Comparison of ENCODE assay signal across 8 mouse cellular contexts in genomic region chr8:13287304-13287691, GRCm38 (mm10). TPM values are rescaled to one million over a fixed set of nuclear protein-coding genes. Genes with fewer than 3 reads are reported as not detected.
DNase-seq lines count a peak whose midpoint lies in the region; ATAC-seq lines count a peak whose summit lies in the region.

No protein-coding gene starts in this region.

- under 1% methylated on average over 25 of the region's 34 CpGs for WGBS in embryonic facial prominence, embryonic 11.5 days
- WGBS in intestine, embryonic 16.5 days, result under 1% methylated on average over 34 of the region's 34 CpGs
- WGBS in limb, embryonic 12.5 days, result under 1% methylated on average over 34 of the region's 34 CpGs
- WGBS in midbrain, embryonic 13.5 days, result under 1% methylated on average over 31 of the region's 34 CpGs

- H3K36me3 ChIP-seq in embryonic facial prominence, embryonic 11.5 days (replicated peaks; ENCODE audit: control insufficient read depth, insufficient read depth, low read depth, low read length), result no peaks in the 10 kb centered on the region
- no peaks in the 10 kb centered on the region for H3K36me3 ChIP-seq in intestine, embryonic 16.5 days (ENCODE audit: control insufficient read depth, insufficient read depth, low read length)
- H3K36me3 ChIP-seq in limb, embryonic 12.5 days, result peaks cover 11% of the 10 kb centered on the region
- peaks cover 11% of the 10 kb centered on the region for H3K36me3 ChIP-seq in midbrain, embryonic 13.5 days

- peak overlapping the region; percentile 73 for H3K9ac ChIP-seq in embryonic facial prominence, embryonic 11.5 days (replicated peaks; ENCODE audit: low read length)
- H3K9ac ChIP-seq in intestine, embryonic 16.5 days (ENCODE audit: low read depth, low read length), result peak overlapping the region; percentile 88
- peak overlapping the region; percentile 77 for H3K9ac ChIP-seq in limb, embryonic 12.5 days (replicated peaks)
- H3K9ac ChIP-seq in midbrain, embryonic 13.5 days (replicated peaks), result peak overlapping the region; percentile 82

- H3K4me2 ChIP-seq in embryonic facial prominence, embryonic 11.5 days (ENCODE audit: low read depth, low read length), result peak overlapping the region; percentile 92
- peak overlapping the region; percentile 66 for H3K4me2 ChIP-seq in intestine, embryonic 16.5 days (ENCODE audit: low read depth, low read length)
- peak overlapping the region; percentile 88 for H3K4me2 ChIP-seq in limb, embryonic 12.5 days
- H3K4me2 ChIP-seq in midbrain, embryonic 13.5 days (replicated peaks), result peak overlapping the region; percentile 97

- DNase-seq in 3134 (ENCODE audit: extremely low read depth, insufficient read length, low spot score), result peak; percentile 98
- peak; percentile 92 for DNase-seq in adrenal gland, postnatal 25 days
- peak; percentile 80 for DNase-seq in embryonic facial prominence, embryonic 11.5 days (ENCODE audit: low spot score)
- peak; percentile 57 to 85 for DNase-seq in gastrocnemius, postnatal 4 days (ENCODE audit: low spot score in 2 of 2)
- DNase-seq in spleen, adult 12 weeks (ENCODE audit: low spot score), result peak; percentile 80

- no peaks in the 10 kb centered on the region for H3K27me3 ChIP-seq in embryonic facial prominence, embryonic 11.5 days (ENCODE audit: control insufficient read depth, insufficient read depth, low read length)
- no peaks in the 10 kb centered on the region for H3K27me3 ChIP-seq in intestine, embryonic 16.5 days (replicated peaks; ENCODE audit: control insufficient read depth, insufficient read depth, low read length)
- no peaks in the 10 kb centered on the region for H3K27me3 ChIP-seq in limb, embryonic 12.5 days
- H3K27me3 ChIP-seq in midbrain, embryonic 13.5 days, result no peaks in the 10 kb centered on the region

- peak; percentile 63 for ATAC-seq in embryonic facial prominence, embryonic 11.5 days (replicated peaks; ENCODE audit: insufficient number of reproducible peaks, low FRiP score, low TSS enrichment, low read depth)
- peak; percentile 90 for ATAC-seq in intestine, embryonic 16.5 days
- peak; percentile 64 for ATAC-seq in limb, embryonic 12.5 days (ENCODE audit: insufficient number of reproducible peaks, insufficient read depth, low FRiP score, low TSS enrichment, low read depth)
- ATAC-seq in midbrain, embryonic 13.5 days, result no peak

- peak overlapping the region; percentile 77 for H3K4me3 ChIP-seq in embryonic facial prominence, embryonic 11.5 days (ENCODE audit: low read depth, low read length)
- H3K4me3 ChIP-seq in intestine, embryonic 16.5 days (ENCODE audit: low read length), result peak overlapping the region; percentile 80
- peak overlapping the region; percentile 78 for H3K4me3 ChIP-seq in limb, embryonic 12.5 days (replicated peaks)
- H3K4me3 ChIP-seq in midbrain, embryonic 13.5 days (replicated peaks), result peak overlapping the region; percentile 85

- no peaks in the 10 kb centered on the region for H3K9me3 ChIP-seq in embryonic facial prominence, embryonic 11.5 days (replicated peaks; ENCODE audit: control insufficient read depth, low read length)
- H3K9me3 ChIP-seq in intestine, embryonic 16.5 days (ENCODE audit: control insufficient read depth, low read length), result no peaks in the 10 kb centered on the region
- no peaks in the 10 kb centered on the region for H3K9me3 ChIP-seq in limb, embryonic 12.5 days
- H3K9me3 ChIP-seq in midbrain, embryonic 13.5 days, result no peaks in the 10 kb centered on the region

- H3K27ac ChIP-seq in embryonic facial prominence, embryonic 11.5 days (replicated peaks; ENCODE audit: low read depth, low read length), result peak overlapping the region; percentile 79
- peak overlapping the region; percentile 96 for H3K27ac ChIP-seq in intestine, embryonic 16.5 days (ENCODE audit: low read length)
- peak overlapping the region; percentile 90 for H3K27ac ChIP-seq in limb, embryonic 12.5 days
- peak overlapping the region; percentile 88 for H3K27ac ChIP-seq in midbrain, embryonic 13.5 days

- 0 out of 2 replicates have a peak, but pooled peaks cover 4% of the 10 kb centered on the region for H3K4me1 ChIP-seq in embryonic facial prominence, embryonic 11.5 days (ENCODE audit: control insufficient read depth, insufficient read depth, low read length)
- peaks cover 3% of the 10 kb centered on the region; the same call in 1 of the 2 replicates for H3K4me1 ChIP-seq in intestine, embryonic 16.5 days (ENCODE audit: control insufficient read depth, insufficient read depth, low read length)
- peaks cover 17% of the 10 kb centered on the region for H3K4me1 ChIP-seq in limb, embryonic 12.5 days (replicated peaks)
- H3K4me1 ChIP-seq in midbrain, embryonic 13.5 days (replicated peaks), result peaks cover 25% of the 10 kb centered on the region

RNA-seq across cellular contexts. Expression of gene Dcun1d2, which starts 0.6 kb away (rescaled TPM):
- total RNA-seq in adrenal gland, postnatal 25 days (2021), result 29.1 and 36.5 TPM in 2 replicates
- polyA plus RNA-seq in embryonic facial prominence, embryonic 11.5 days (2014; fragmentation: Nextera tagmentation; extraction: Ambion mirVana), result 29.3 and 31.7 TPM in 2 replicates
- total RNA-seq in gastrocnemius, postnatal 4 days (2021), result 10 to 100 TPM; 28.5 to 29.2 TPM
- 16.9 and 17.7 TPM in 2 replicates for polyA plus RNA-seq in intestine, embryonic 16.5 days (2015; fragmentation: Nextera tagmentation; extraction: Ambion mirVana)
- 29.9 and 31.5 TPM in 2 replicates for polyA plus RNA-seq in limb, embryonic 12.5 days (2016; fragmentation: Nextera tagmentation; extraction: Ambion mirVana)
- 32.5 and 32.9 TPM in 2 replicates for polyA plus RNA-seq in midbrain, embryonic 13.5 days (2015; fragmentation: Nextera tagmentation; extraction: Ambion mirVana)

RNA-seq across cellular contexts. Expression of gene Tmco3, which starts 0.7 kb away (rescaled TPM):
- 24.8 and 32.5 TPM in 2 replicates for total RNA-seq in adrenal gland, postnatal 25 days (2021)
- 31.3 and 36.8 TPM in 2 replicates for polyA plus RNA-seq in embryonic facial prominence, embryonic 11.5 days (2014; fragmentation: Nextera tagmentation; extraction: Ambion mirVana)
- total RNA-seq in gastrocnemius, postnatal 4 days (2021), result 10 to 100 TPM; 21.7 to 22.6 TPM
- 28.0 and 32.5 TPM in 2 replicates for polyA plus RNA-seq in intestine, embryonic 16.5 days (2015; fragmentation: Nextera tagmentation; extraction: Ambion mirVana)
- polyA plus RNA-seq in limb, embryonic 12.5 days (2016; fragmentation: Nextera tagmentation; extraction: Ambion mirVana), result 45.9 and 46.4 TPM in 2 replicates
- polyA plus RNA-seq in midbrain, embryonic 13.5 days (2015; fragmentation: Nextera tagmentation; extraction: Ambion mirVana), result 43.1 and 46.9 TPM in 2 replicates

RNA-seq across cellular contexts. Expression of gene Adprhl1, which starts 33.3 kb away (rescaled TPM):
- 1.4 and 1.7 TPM in 2 replicates for total RNA-seq in adrenal gland, postnatal 25 days (2021)
- 0.46 and 1.1 TPM in 2 replicates for polyA plus RNA-seq in embryonic facial prominence, embryonic 11.5 days (2014; fragmentation: Nextera tagmentation; extraction: Ambion mirVana)
- total RNA-seq in gastrocnemius, postnatal 4 days (2021), result 10 to 100 TPM; 78.0 to 80.2 TPM
- polyA plus RNA-seq in intestine, embryonic 16.5 days (2015; fragmentation: Nextera tagmentation; extraction: Ambion mirVana), result 0.29 and 0.40 TPM in 2 replicates
- 0.10 and 0.31 TPM in 2 replicates for polyA plus RNA-seq in limb, embryonic 12.5 days (2016; fragmentation: Nextera tagmentation; extraction: Ambion mirVana)
- 0.23 TPM in 1 of 2 replicates, not detected in the other for polyA plus RNA-seq in midbrain, embryonic 13.5 days (2015; fragmentation: Nextera tagmentation; extraction: Ambion mirVana)

RNA-seq across cellular contexts. Expression of gene Tfdp1, which starts 51.3 kb away (rescaled TPM):
- 56.6 and 63.8 TPM in 2 replicates for total RNA-seq in adrenal gland, postnatal 25 days (2021)
- polyA plus RNA-seq in embryonic facial prominence, embryonic 11.5 days (2014; fragmentation: Nextera tagmentation; extraction: Ambion mirVana), result 207 and 237 TPM in 2 replicates
- 10 to 100 TPM; 75.5 to 81.2 TPM for total RNA-seq in gastrocnemius, postnatal 4 days (2021)
- 116 and 123 TPM in 2 replicates for polyA plus RNA-seq in intestine, embryonic 16.5 days (2015; fragmentation: Nextera tagmentation; extraction: Ambion mirVana)
- 187 and 188 TPM in 2 replicates for polyA plus RNA-seq in limb, embryonic 12.5 days (2016; fragmentation: Nextera tagmentation; extraction: Ambion mirVana)
- polyA plus RNA-seq in midbrain, embryonic 13.5 days (2015; fragmentation: Nextera tagmentation; extraction: Ambion mirVana), result 111 and 115 TPM in 2 replicates
